Mouse (Mus musculus) heart, embryonic 12.5 days (tissue): Measurements from ENCODE around the gene Pes1. TPM values are rescaled to one million over a fixed set of nuclear protein-coding genes. Genes with fewer than 3 reads are reported as not detected.

Experiments used
- ATAC-seq: fragments of 200-750 bp; cut with Nextera tagmentation; 2 replicates; pipeline ENCODE4 v1.8.0; 2017; ENCODE audit warnings: moderate TSS enrichment, moderate library complexity; ENCODE audit not compliant: insufficient number of reproducible peaks, low FRiP score
- H3K27ac ChIP-seq: fragments of 300-500 bp; sonication (generic); 2 replicates; pipeline ENCODE4 v1.5.1; 2016; ENCODE audit warnings: mild to moderate bottlenecking, moderate library complexity; ENCODE audit not compliant: poor library complexity, severe bottlenecking
- H3K27me3 ChIP-seq: fragments of 300-500 bp; sonication (generic); replicated peaks from 2 replicates; pipeline ENCODE4 v1.6.1; 2016; ENCODE audit warnings: mild to moderate bottlenecking, moderate library complexity
- H3K36me3 ChIP-seq: fragments of 300-500 bp; sonication (generic); 2 replicates; pipeline ENCODE4 v1.6.1; 2016; ENCODE audit warnings: mild to moderate bottlenecking, moderate library complexity
- H3K4me1 ChIP-seq: fragments of 300-500 bp; sonication (generic); replicated peaks from 2 replicates; pipeline ENCODE4 v1.6.1; 2016; ENCODE audit warnings: mild to moderate bottlenecking
- H3K4me2 ChIP-seq: fragments of 300-500 bp; sonication (generic); 2 replicates; pipeline ENCODE4 v1.6.1; 2016; ENCODE audit warnings: mild to moderate bottlenecking, moderate library complexity
- H3K4me3 ChIP-seq: fragments of 300-500 bp; sonication (generic); 2 replicates; pipeline ENCODE4 v1.5.1; 2016; ENCODE audit warnings: mild to moderate bottlenecking
- H3K9ac ChIP-seq: fragments of 300-500 bp; sonication (generic); 2 replicates; pipeline ENCODE4 v1.6.1; 2016; ENCODE audit warnings: mild to moderate bottlenecking, moderate library complexity
- H3K9me3 ChIP-seq: fragments of 300-500 bp; sonication (generic); replicated peaks from 2 replicates; pipeline ENCODE4 v1.6.1; 2016; ENCODE audit warnings: mild to moderate bottlenecking, moderate library complexity
- WGBS: fragments of 180-500 bp; shearing (Covaris S2); methylation state at CpG from one replicate; pipeline ENCODE4 v1.1.7; 2016; 5-methylcytosine and 5-hydroxymethylcytosine counted together
- polyA plus RNA-seq: library from polyadenylated mRNA; unstranded; fragments of >200 nt; fragmentation: Nextera tagmentation; extraction: Ambion mirVana; gene quantifications from 2 replicates; pipeline ENCODE4 v1.2.1, GENCODE M21; 2016

The Pes1 gene
- polyA plus RNA-seq, result 57.1 and 63.3 TPM in 2 replicates

GRCm38 (mm10) chr11:3963610-3964415 lies at the start of gene Pes1:
TSS of gene Pes1 (plus strand) at chr11:3963975.
- peak; percentile 92 for ATAC-seq
- Histone ChIP-seq H3K4me3 (peak within 1 kb of the TSS; percentile 97), H3K27ac (peak within 1 kb of the TSS; percentile 56), H3K4me2 (peak within 1 kb of the TSS; percentile 82), H3K9me3 (no peaks in the 10 kb centered on the region), H3K36me3 (peaks cover 9% of the 10 kb centered on the region), H3K9ac (peak within 1 kb of the TSS; percentile 90), H3K27me3 (peaks cover 6% of the 10 kb centered on the region; the same call in 1 of the 2 replicates), H3K4me1 (peaks cover 7% of the 10 kb centered on the region)
- WGBS, result under 1% methylated on average over 31 of the region's 31 CpGs

GRCm38 (mm10) chr11:3914109-3914840 lies 49.5 kb upstream of the Pes1 start, which contains the start of gene Slc35e4:
TSS of gene Slc35e4 (minus strand) at chr11:3914664.
- H3K27ac ChIP-seq, result peak within 1 kb of the TSS; percentile 58
- peak within 1 kb of the TSS; percentile 76 for H3K9ac ChIP-seq
- H3K27me3 ChIP-seq, result no peaks in the 10 kb centered on the region
- peak; percentile 51 for ATAC-seq
- peak within 1 kb of the TSS; percentile 68 for H3K4me3 ChIP-seq
- H3K4me1 ChIP-seq, result peaks cover 45% of the 10 kb centered on the region
- peak within 1 kb of the TSS; percentile 93 for H3K4me2 ChIP-seq
- H3K9me3 ChIP-seq, result no peaks in the 10 kb centered on the region
- peaks cover 16% of the 10 kb centered on the region for H3K36me3 ChIP-seq
- WGBS, result under 1% methylated on average over 28 of the region's 28 CpGs

GRCm38 (mm10) chr11:3918738-3919137 lies 45.0 kb upstream of the Pes1 start:
- H3K4me1 ChIP-seq, result peaks cover 13% of the 10 kb centered on the region
- H3K4me3 ChIP-seq, result no peak overlapping the region
- ATAC-seq, result no peak
- 56% methylated on average over 1 of the region's 1 CpGs for WGBS
- H3K9ac ChIP-seq, result no peak overlapping the region
- no peaks in the 10 kb centered on the region for H3K9me3 ChIP-seq
- peaks cover 35% of the 10 kb centered on the region for H3K36me3 ChIP-seq
- no peak overlapping the region for H3K27ac ChIP-seq
- no peak overlapping the region for H3K4me2 ChIP-seq
- H3K27me3 ChIP-seq, result no peaks in the 10 kb centered on the region

- ATAC-seq, result no peak
- WGBS, result 85% methylated on average over 7 of the region's 7 CpGs
- H3K9ac ChIP-seq, result no peak overlapping the region
- no peaks in the 10 kb centered on the region for H3K9me3 ChIP-seq
- no peak overlapping the region for H3K4me3 ChIP-seq
- no peak overlapping the region for H3K4me2 ChIP-seq
- peaks cover 53% of the 10 kb centered on the region for H3K36me3 ChIP-seq
- H3K4me1 ChIP-seq, result peaks cover 10% of the 10 kb centered on the region
- no peak overlapping the region for H3K27ac ChIP-seq
- no peaks in the 10 kb centered on the region for H3K27me3 ChIP-seq
Measured at GRCm38 (mm10) chr11:3920476-3920875, 43.3 kb upstream of the Pes1 start.

GRCm38 (mm10) chr11:3921281-3921850 lies 42.4 kb upstream of the Pes1 start:
- WGBS, result 33% methylated on average over 8 of the region's 8 CpGs
- H3K4me1 ChIP-seq, result peaks cover 4% of the 10 kb centered on the region; the same call in 1 of the 2 replicates
- no peak overlapping the region for H3K4me3 ChIP-seq
- H3K27me3 ChIP-seq, result no peaks in the 10 kb centered on the region
- no peaks in the 10 kb centered on the region for H3K9me3 ChIP-seq
- H3K9ac ChIP-seq, result no peak overlapping the region
- no peak overlapping the region for H3K27ac ChIP-seq
- H3K36me3 ChIP-seq, result peaks cover 60% of the 10 kb centered on the region
- peak; percentile 35; the same call in 1 of the 2 replicates for ATAC-seq
- no peak overlapping the region for H3K4me2 ChIP-seq

- Histone ChIP-seq H3K4me2 (no peak overlapping the region), H3K4me3 (no peak overlapping the region), H3K9ac (no peak overlapping the region), H3K4me1 (no peaks in the 10 kb centered on the region), H3K27me3 (no peaks in the 10 kb centered on the region), H3K36me3 (peaks cover 63% of the 10 kb centered on the region), H3K27ac (no peak overlapping the region), H3K9me3 (no peaks in the 10 kb centered on the region)
- ATAC-seq, result no peak
- 94% methylated on average over 9 of the region's 9 CpGs for WGBS
Measured at GRCm38 (mm10) chr11:3922115-3922514, 41.7 kb upstream of the Pes1 start.

GRCm38 (mm10) chr11:3922731-3923130 lies 41.0 kb upstream of the Pes1 start:
- H3K4me3 ChIP-seq, result no peak overlapping the region
- no peaks in the 10 kb centered on the region for H3K9me3 ChIP-seq
- no peaks in the 10 kb centered on the region for H3K27me3 ChIP-seq
- ATAC-seq, result no peak
- H3K4me1 ChIP-seq, result no peaks in the 10 kb centered on the region
- no peak overlapping the region for H3K4me2 ChIP-seq
- peaks cover 63% of the 10 kb centered on the region for H3K36me3 ChIP-seq
- H3K9ac ChIP-seq, result no peak overlapping the region
- WGBS, result 83% methylated on average over 6 of the region's 6 CpGs
- H3K27ac ChIP-seq, result no peak overlapping the region

GRCm38 (mm10) chr11:3925916-3926315 lies 37.9 kb upstream of the Pes1 start:
- Histone ChIP-seq H3K36me3 (peaks cover 61% of the 10 kb centered on the region), H3K4me3 (no peak overlapping the region), H3K4me2 (no peak overlapping the region), H3K4me1 (peaks cover 11% of the 10 kb centered on the region), H3K9ac (no peak overlapping the region), H3K9me3 (no peaks in the 10 kb centered on the region), H3K27me3 (no peaks in the 10 kb centered on the region), H3K27ac (no peak overlapping the region)
- WGBS, result 87% methylated on average over 10 of the region's 10 CpGs
- ATAC-seq, result no peak

GRCm38 (mm10) chr11:3930019-3930418 lies 33.8 kb upstream of the Pes1 start:
- WGBS, result 77% methylated on average over 4 of the region's 4 CpGs
- no peak overlapping the region for H3K9ac ChIP-seq
- no peak overlapping the region for H3K4me3 ChIP-seq
- ATAC-seq, result no peak
- H3K4me2 ChIP-seq, result no peak overlapping the region; the same call in 1 of the 2 replicates
- peaks cover 34% of the 10 kb centered on the region for H3K36me3 ChIP-seq
- peaks cover 19% of the 10 kb centered on the region for H3K4me1 ChIP-seq
- no peaks in the 10 kb centered on the region for H3K27me3 ChIP-seq
- no peaks in the 10 kb centered on the region for H3K9me3 ChIP-seq
- H3K27ac ChIP-seq, result no peak overlapping the region

GRCm38 (mm10) chr11:3930931-3931330 lies 32.8 kb upstream of the Pes1 start:
- H3K27me3 ChIP-seq, result no peaks in the 10 kb centered on the region
- 41% methylated on average over 6 of the region's 6 CpGs for WGBS
- H3K4me2 ChIP-seq, result peak overlapping the region; percentile 83
- H3K9ac ChIP-seq, result peak overlapping the region; percentile 80
- peak overlapping the region; percentile 70 for H3K4me3 ChIP-seq
- peaks cover 19% of the 10 kb centered on the region for H3K4me1 ChIP-seq
- H3K36me3 ChIP-seq, result peaks cover 25% of the 10 kb centered on the region
- H3K27ac ChIP-seq, result no peak overlapping the region
- no peak for ATAC-seq
- H3K9me3 ChIP-seq, result no peaks in the 10 kb centered on the region
